Mouse (Mus musculus): ENCODE data around the gene Arfgap2.

Gene Arfgap2

GRCm38 (mm10) chr2:91264711-91265681 lies at the start of gene Arfgap2:
Arfgap2 (plus strand) TSS chr2:91264974.
- DNase-seq (ENCODE audit: low read depth, low spot score) = peak; percentile 95

DNA sequence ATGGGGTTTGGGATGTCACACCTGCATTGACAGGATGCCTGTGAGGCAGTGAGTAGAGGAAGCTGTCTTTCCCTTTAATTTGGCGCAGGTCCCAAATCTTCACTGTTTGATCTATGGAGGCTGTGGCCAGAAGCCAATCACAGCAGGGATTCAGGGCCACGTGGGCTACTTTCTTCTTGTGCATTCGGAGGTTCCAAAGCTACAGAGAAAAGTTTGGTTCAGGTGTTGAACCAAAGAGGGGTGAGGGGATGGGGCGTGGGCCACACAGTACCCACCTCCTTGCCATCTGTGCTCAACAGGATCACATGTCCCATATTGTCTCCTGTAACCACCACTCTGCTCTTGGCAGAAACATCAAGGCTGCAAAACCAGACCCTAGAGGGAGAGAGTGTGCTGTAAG lies 47.7 kb upstream of the Arfgap2 start:
- DNase-seq (ENCODE audit: low read depth, low spot score) = no peak

DNA sequence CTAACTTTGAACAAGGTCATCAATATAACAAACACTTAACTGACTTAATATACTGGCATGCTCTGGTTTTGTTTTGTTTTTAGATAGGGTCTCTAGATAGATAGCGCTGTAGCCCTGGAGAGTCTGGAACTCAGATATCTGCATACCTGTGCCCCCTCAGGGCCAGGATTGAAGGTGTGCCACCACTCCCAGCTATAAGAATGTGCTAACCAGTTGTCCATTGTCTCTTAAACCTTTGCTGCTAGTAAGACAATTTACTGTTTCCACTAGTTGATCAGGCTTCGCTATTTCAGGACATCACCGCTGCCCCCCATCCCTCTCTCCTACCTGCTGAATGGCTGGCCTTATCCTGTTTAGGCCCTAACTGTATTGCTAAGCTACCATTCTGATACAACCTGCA lies 44.3 kb upstream of the Arfgap2 start:
- DNase-seq (ENCODE audit: low read depth, low spot score) = peak; percentile 34

DNA sequence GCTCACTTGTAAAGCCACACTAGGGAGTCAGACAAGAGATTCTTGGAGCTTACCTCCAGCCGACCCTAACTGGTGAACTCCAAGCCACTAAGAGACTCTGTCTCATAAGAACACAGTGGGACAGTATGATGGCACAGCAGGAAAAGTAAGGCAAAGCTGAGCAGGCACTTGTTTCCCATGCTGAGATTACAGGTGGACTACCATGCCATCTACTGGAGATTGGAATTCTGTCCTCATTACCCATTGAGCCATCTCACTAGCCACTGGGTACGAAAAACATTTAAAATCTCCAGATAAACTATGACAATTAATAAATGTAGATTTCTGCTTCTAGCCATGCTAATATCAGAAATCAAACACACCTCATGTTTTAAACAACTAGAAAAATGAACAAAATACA lies 41.2 kb upstream of the Arfgap2 start:
- DNase-seq (ENCODE audit: low read depth, low spot score) = peak; percentile 20

DNA sequence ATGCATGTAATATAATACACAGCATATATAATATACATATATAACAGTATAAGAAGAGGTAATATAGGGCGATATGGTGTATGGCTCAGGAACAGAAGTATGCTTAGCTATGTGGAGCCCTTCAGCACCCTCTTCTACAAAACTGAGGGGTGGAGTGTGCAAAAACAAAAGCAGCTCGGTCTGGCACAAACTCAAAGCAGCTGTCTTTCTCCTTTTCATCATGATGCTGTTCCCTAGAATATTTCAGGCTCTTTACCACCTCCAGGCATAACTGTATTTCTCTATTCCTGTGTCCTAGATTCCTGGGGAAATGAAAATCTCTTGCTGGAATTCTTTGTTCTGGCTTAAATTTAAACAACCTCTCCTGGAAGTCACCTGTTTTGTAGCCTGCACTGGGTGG lies 35.0 kb upstream of the Arfgap2 start:
- DNase-seq (ENCODE audit: low read depth, low spot score) = no peak

GRCm38 (mm10) chr2:91236601-91237510 lies 27.9 kb upstream of the Arfgap2 start, which contains the start of gene Ddb2:
Ddb2 (minus strand) TSS chr2:91236982.
- DNase-seq (ENCODE audit: low read depth, low spot score) = peak; percentile 96

DNA sequence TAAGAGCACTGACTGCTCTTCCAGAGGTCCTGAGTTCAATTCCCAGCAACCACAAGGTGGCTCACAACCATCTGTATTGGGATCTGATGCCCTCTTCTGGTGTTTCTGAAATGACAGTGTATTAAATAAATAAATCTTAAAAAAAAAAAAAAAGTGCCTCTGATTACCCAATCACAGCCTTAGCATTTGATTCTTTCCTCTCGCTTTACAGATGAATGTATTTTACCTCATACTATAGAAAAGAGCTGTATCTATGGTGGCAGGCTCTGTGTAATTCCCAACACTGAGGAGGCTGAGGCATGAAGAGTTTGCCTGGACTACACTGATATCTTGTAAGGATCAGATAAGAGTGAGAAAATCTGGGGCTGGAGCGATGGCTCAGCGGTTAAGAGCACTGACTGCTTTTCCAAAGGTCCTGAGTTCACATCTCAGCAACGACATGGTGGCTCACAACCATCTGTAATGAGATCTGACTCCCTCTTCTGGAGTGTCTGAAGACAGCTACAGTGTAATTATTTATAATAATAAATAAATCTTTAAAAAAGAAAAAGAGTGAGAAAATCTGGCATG lies 27.2 kb upstream of the Arfgap2 start:
- DNase-seq (ENCODE audit: low read depth, low spot score) = peak; percentile 54

DNA sequence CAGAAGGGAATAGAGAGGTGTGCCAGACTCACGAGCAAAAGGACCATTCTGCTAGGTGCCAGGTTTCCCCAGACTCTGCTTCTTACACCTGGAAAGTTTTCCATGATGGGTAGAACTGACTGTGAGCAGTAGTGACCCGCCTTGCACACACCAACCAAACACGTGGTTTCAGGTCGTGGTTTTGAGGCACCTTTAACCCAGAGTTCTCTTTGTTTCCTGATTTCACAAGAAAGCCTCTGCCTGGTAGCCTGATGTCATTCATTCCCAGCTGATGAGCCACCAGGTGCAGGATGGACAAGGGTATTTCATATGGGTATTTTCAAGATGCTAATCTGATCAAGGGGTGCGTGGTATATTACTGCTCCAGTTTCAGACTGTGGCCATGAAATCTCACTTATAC lies 22.2 kb upstream of the Arfgap2 start:
- DNase-seq (ENCODE audit: low read depth, low spot score) = no peak

DNA sequence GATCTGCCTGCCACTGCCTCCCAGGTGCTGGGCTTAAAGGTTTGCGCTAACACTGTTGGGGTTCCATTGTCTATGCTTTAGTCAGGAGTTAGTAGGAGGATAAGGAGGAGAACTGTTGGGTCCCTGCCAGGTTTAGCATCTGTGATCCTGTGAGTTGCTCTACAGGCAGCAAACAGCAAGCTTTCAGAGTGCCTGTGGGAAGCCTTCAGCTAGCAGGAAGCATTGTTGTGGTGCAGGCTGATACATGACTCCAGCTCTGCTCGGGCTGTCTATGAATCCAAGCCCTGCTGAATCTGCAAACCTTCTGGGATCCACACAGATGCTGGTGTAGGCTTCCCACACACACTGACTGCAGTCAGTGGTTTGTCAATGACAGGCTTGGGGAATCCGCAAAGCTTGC lies 21.4 kb upstream of the Arfgap2 start:
- DNase-seq (ENCODE audit: low read depth, low spot score) = no peak

DNA sequence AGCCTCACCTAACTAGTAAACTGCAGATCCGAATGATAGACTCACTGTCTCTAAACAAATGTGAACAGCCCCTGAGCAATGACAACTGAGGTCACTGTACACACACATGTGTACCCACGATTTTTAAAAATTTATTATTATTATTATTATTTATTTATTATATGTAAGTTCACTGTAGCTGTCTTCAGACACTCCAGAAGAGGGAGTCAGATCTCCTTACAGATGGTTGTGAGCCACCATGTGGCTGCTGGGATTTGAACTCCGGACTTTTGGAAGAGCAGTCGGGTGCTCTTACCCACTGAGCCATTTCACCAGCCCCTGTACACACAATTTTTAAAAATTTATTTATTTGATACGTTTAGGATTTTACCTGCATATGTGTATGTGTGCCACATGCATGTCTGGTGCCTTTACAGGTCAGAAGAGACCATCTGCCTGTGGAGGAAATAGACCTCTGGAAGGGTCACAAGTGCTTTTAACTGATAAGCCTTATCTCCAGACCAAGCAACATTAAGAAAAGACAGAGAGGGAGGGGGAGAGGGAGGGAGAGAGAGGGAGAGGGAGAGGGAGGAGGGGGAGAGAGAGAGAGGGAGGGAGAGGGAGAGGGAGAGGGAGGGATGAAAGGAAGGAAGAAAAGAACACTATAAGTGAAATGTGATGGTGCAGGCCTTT lies 20.1 kb upstream of the Arfgap2 start:
- DNase-seq (ENCODE audit: low read depth, low spot score) = no peak

- DNase-seq (ENCODE audit: low read depth, low spot score) = no peak
Observed at GRCm38 (mm10) chr2:91248366-91248765, 16.4 kb upstream of the Arfgap2 start.

GRCm38 (mm10) chr2:91252001-91252400 lies 12.8 kb upstream of the Arfgap2 start:
- DNase-seq (ENCODE audit: low read depth, low spot score) = no peak

- DNase-seq (ENCODE audit: low read depth, low spot score) = no peak
Observed at GRCm38 (mm10) chr2:91252512-91252911, 12.3 kb upstream of the Arfgap2 start.

GRCm38 (mm10) chr2:91254725-91255380 lies 9.9 kb upstream of the Arfgap2 start:
- no peak for DNase-seq (ENCODE audit: low read depth, low spot score)

- peak; percentile 24 for DNase-seq (ENCODE audit: low read depth, low spot score)
Observed at GRCm38 (mm10) chr2:91255661-91256150, 9.1 kb upstream of the Arfgap2 start, which contains the start of gene Pacsin3. Pacsin3 (plus strand) TSS chr2:91255954.

DNA sequence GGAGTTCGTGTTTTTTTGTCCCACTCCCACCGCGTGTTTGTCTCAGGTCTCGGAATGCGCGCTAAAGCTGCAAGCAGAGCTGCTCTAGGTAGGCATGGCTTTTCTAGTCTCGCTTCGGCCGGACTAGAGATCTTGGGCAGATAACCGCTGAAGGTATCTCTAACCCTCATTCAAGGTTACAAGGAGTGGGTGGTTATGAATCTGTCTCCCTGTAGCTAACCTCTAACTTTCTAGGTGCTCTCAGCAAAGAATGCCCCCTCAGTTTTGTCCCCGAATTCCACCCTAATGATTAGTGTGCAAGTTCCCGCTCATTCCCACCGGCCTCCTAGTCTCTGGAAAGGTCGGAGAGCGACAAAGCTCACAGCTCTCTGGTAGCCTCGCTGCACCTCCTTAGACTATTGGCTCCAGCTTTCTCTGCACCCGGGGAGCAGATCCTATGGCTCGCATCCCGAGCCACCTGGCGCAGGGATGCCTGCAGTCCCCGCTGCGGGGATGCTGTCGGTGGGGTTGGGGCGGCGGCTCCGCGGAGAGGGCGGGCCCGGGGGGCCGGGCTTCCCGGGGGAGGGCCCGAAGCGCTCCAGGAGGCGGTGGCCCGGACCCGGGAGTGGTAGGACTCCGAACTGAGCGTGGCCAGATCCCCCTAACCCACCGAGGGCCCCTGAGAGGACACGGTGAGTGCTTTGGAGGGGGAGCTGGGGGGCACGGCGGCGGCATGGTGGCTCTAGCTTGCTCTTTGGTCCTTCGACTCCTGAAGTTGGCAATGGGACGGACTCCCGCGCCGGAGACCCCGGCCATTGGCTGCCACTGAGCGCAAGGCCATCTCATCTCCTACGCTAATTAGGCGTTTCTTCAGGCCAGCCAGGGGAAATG lies 8.3 kb upstream of the Arfgap2 start:
- peak; percentile 46 for DNase-seq (ENCODE audit: low read depth, low spot score)

DNA sequence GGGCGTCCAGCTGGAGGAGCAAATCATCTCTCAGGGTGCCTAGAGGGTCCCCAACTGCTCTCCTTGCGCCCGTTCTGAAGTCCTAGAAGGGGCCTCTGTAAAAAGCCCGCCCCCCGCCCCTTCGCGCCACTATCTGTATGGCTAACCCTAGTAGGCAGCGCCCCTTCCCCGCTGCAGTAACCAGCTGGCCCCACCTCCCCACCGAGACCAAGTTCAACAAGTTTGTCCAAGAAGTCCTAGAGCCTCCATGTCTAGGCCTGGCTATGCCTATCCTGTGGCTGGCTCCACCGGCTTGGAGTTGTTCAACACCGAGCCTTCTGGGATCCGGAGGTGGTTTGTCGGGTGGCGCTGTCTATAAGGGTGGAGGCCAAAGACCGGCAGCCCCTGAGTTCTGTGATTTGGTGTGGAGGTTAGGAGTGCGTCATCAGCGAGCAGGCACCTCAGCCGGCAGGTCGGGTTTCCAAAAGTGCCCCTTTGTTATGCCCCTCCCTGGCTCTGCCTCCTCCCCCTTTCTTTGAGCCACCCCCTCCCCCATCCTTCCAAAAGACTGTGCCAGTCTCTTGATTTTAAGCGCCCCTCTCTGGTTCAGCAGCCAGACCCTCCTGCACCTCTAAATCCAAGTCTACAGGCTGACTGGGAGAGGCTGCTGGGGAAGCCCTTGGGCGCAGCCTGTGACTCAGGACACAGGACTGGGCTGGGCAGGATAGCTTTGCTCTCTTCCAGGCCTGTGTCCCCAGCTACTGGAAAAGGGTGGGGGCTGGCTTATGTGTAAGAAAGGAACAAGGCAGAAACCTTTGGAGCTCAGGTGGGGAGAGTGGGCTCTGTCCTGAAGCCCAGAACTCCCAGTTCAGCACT lies 7.4 kb upstream of the Arfgap2 start:
- peak; percentile 54 for DNase-seq (ENCODE audit: low read depth, low spot score)

DNA sequence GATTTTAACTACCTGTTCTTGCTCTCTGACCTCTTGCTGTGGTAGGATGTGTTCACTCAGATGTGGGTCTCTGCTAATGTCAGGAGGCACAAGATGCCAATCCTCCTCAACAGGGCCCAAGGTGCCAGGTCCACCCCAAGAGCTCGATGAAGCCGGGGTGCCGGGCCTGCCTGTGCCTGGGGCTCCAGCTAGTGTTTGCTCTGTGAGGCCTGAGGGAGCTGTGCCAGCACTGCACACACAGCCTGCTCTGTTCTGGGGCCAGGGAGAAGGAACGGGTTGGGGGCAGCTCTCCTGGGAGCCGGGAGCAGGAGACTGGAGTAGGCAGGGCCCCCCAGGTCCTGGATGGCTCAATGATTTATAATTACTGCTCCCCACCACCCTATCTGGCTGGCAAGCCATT lies 6.7 kb upstream of the Arfgap2 start:
- no peak for DNase-seq (ENCODE audit: low read depth, low spot score)

DNA sequence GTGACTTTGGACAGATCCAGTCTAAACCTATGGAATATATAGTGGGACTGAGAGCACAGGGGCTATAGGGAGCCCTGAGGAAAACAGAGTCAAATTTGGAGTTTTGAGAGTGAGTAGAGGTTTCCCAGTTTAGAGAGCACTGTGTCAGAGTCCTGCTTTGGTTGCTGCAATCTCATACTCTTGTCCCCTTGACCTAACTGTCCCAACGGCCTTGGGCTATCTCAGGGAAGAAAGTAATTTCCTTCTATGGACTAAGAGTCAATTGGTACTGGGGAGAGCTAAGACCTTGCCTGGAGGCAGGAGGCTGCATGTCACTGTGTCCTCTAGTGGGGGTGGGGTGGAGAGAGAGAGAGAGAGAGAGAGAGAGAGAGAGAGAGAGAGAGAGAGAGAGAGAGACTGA lies 5.9 kb upstream of the Arfgap2 start:
- DNase-seq (ENCODE audit: low read depth, low spot score) = no peak
